Mouse (Mus musculus) forebrain, embryonic 16.5 days (tissue): ENCODE measurements around the gene Mgat4b. TPM values are rescaled to one million over a fixed set of nuclear protein-coding genes. Genes with fewer than 3 reads are reported as not detected.

Experiments
- ATAC-seq: fragments of 200-750 bp; cut with Nextera tagmentation; 2 replicates; pipeline ENCODE4 v1.8.0; 2017; ENCODE audit warnings: mild to moderate bottlenecking, moderate library complexity
- H3K27ac ChIP-seq: fragments of 300-500 bp; sonication (generic); 2 replicates; pipeline ENCODE4 v1.5.1; 2014; ENCODE audit warnings: low read length, control low read depth
- H3K27me3 ChIP-seq: fragments of 300-500 bp; sonication (generic); replicated peaks from 2 replicates; pipeline ENCODE4 v1.6.1; 2014; ENCODE audit warnings: low read length; ENCODE audit not compliant: control insufficient read depth, insufficient read depth
- H3K36me3 ChIP-seq: fragments of 300-500 bp; sonication (generic); 2 replicates; pipeline ENCODE4 v1.6.1; 2014; ENCODE audit not compliant: control insufficient read depth, insufficient read depth
- H3K4me1 ChIP-seq: fragments of 300-500 bp; sonication (generic); replicated peaks from 2 replicates; pipeline ENCODE4 v1.6.1; 2014; ENCODE audit warnings: low read length; ENCODE audit not compliant: control insufficient read depth, insufficient read depth
- H3K4me2 ChIP-seq: fragments of 300-500 bp; sonication (generic); 2 replicates; pipeline ENCODE4 v1.6.1; 2014; ENCODE audit warnings: mild to moderate bottlenecking, low read length, control low read depth
- H3K4me3 ChIP-seq: fragments of 300-500 bp; sonication (generic); replicated peaks from 2 replicates; pipeline ENCODE4 v1.5.1; 2014; ENCODE audit warnings: mild to moderate bottlenecking, low read length, control low read depth
- H3K9ac ChIP-seq: fragments of 300-500 bp; sonication (generic); replicated peaks from 2 replicates; pipeline ENCODE4 v1.6.1; 2014; ENCODE audit warnings: low read depth, low read length, control low read depth
- H3K9me3 ChIP-seq: fragments of 300-500 bp; sonication (generic); 2 replicates; pipeline ENCODE4 v1.6.1; 2016; ENCODE audit warnings: low read length; ENCODE audit not compliant: control insufficient read depth
- WGBS: fragments of 180-500 bp; shearing (Covaris S2); extraction: QIAGEN DNeasy Blood & Tissue Kit; methylation state at CpG from one replicate; pipeline ENCODE4 v1.1.7; 2014; 5-methylcytosine and 5-hydroxymethylcytosine counted together
- polyA plus RNA-seq: library from polyadenylated mRNA; unstranded; fragments of >200 nt; fragmentation: Nextera tagmentation; extraction: Ambion mirVana; gene quantifications from 2 replicates; pipeline ENCODE4 v1.2.1, GENCODE M21; 2015

The Mgat4b gene
- polyA plus RNA-seq, 1 experiment from 2014 or later: 30.6 TPM

- H3K4me3 ChIP-seq: no peak overlapping the region
Observed at GRCm38 (mm10) chr11:50178532-50179488, 31.9 kb upstream of the Mgat4b start.

GRCm38 (mm10) chr11:50180478-50181231, 30.0 kb upstream of the Mgat4b start:
- peaks cover 4% of the 10 kb centered on the region for H3K4me1 ChIP-seq
- H3K4me3 ChIP-seq: no peak overlapping the region
- no peak overlapping the region for H3K4me2 ChIP-seq
- peaks cover 3% of the 10 kb centered on the region; the same call in 1 of the 2 replicates for H3K36me3 ChIP-seq
- no peaks in the 10 kb centered on the region for H3K9me3 ChIP-seq
- no peak overlapping the region for H3K27ac ChIP-seq
- WGBS: 81% methylated on average over 6 of the region's 6 CpGs
- no peak overlapping the region for H3K9ac ChIP-seq
- ATAC-seq: no peak
- no peaks in the 10 kb centered on the region for H3K27me3 ChIP-seq

More at GRCm38 (mm10) chr11:50178532-50179488, 31.9 kb upstream of the Mgat4b start:
- Histone ChIP-seq H3K27ac (no peak overlapping the region), H3K27me3 (no peaks in the 10 kb centered on the region), H3K36me3 (peaks cover 3% of the 10 kb centered on the region; the same call in 1 of the 2 replicates), H3K9ac (no peak overlapping the region), H3K9me3 (no peaks in the 10 kb centered on the region), H3K4me2 (no peak overlapping the region), H3K4me1 (peaks cover 10% of the 10 kb centered on the region)
- no peak for ATAC-seq
- 95% methylated on average over 5 of the region's 5 CpGs for WGBS

- ATAC-seq: no peak
- no peak overlapping the region for H3K4me2 ChIP-seq
- H3K27me3 ChIP-seq: no peaks in the 10 kb centered on the region
- H3K27ac ChIP-seq: no peak overlapping the region
- WGBS: 88% methylated on average over 4 of the region's 4 CpGs
- H3K4me3 ChIP-seq: no peak overlapping the region
- H3K9ac ChIP-seq: no peak overlapping the region
- no peaks in the 10 kb centered on the region; the same call in 1 of the 2 replicates for H3K36me3 ChIP-seq
- H3K9me3 ChIP-seq: no peaks in the 10 kb centered on the region
- H3K4me1 ChIP-seq: no peaks in the 10 kb centered on the region
Observed at GRCm38 (mm10) chr11:50182702-50183101, 28.0 kb upstream of the Mgat4b start.

- Histone ChIP-seq H3K27ac (no peak overlapping the region), H3K4me3 (no peak overlapping the region), H3K36me3 (no peaks in the 10 kb centered on the region; the same call in 1 of the 2 replicates), H3K9me3 (no peaks in the 10 kb centered on the region), H3K4me2 (no peak overlapping the region), H3K27me3 (no peaks in the 10 kb centered on the region), H3K4me1 (no peaks in the 10 kb centered on the region), H3K9ac (no peak overlapping the region)
- WGBS: 89% methylated on average over 3 of the region's 3 CpGs
- no peak for ATAC-seq
Observed at GRCm38 (mm10) chr11:50184788-50185187, 25.9 kb upstream of the Mgat4b start.

- Histone ChIP-seq H3K4me2 (no peak overlapping the region), H3K4me1 (no peaks in the 10 kb centered on the region), H3K36me3 (no peaks in the 10 kb centered on the region), H3K9ac (no peak overlapping the region), H3K27ac (no peak overlapping the region), H3K27me3 (no peaks in the 10 kb centered on the region), H3K4me3 (no peak overlapping the region), H3K9me3 (no peaks in the 10 kb centered on the region)
- WGBS: 80% methylated on average over 7 of the region's 7 CpGs
- ATAC-seq: no peak
Observed at GRCm38 (mm10) chr11:50188682-50189081, 22.0 kb upstream of the Mgat4b start.

GRCm38 (mm10) chr11:50190362-50190761, 20.3 kb upstream of the Mgat4b start:
- H3K4me3 ChIP-seq: no peak overlapping the region
- H3K36me3 ChIP-seq: no peaks in the 10 kb centered on the region
- 91% methylated on average over 4 of the region's 4 CpGs for WGBS
- H3K9ac ChIP-seq: no peak overlapping the region
- no peak overlapping the region for H3K4me2 ChIP-seq
- no peaks in the 10 kb centered on the region for H3K4me1 ChIP-seq
- H3K9me3 ChIP-seq: no peaks in the 10 kb centered on the region
- H3K27me3 ChIP-seq: no peaks in the 10 kb centered on the region
- H3K27ac ChIP-seq: no peak overlapping the region
- ATAC-seq: no peak

GRCm38 (mm10) chr11:50192278-50192677, 18.4 kb upstream of the Mgat4b start:
- Histone ChIP-seq H3K4me1 (no peaks in the 10 kb centered on the region), H3K27ac (no peak overlapping the region), H3K9ac (no peak overlapping the region), H3K4me2 (no peak overlapping the region), H3K27me3 (no peaks in the 10 kb centered on the region), H3K36me3 (no peaks in the 10 kb centered on the region; the same call in 1 of the 2 replicates), H3K9me3 (no peaks in the 10 kb centered on the region), H3K4me3 (no peak overlapping the region)
- WGBS: 92% methylated on average over 3 of the region's 3 CpGs
- no peak for ATAC-seq

GRCm38 (mm10) chr11:50194070-50194469, 16.6 kb upstream of the Mgat4b start:
- H3K9ac ChIP-seq: no peak overlapping the region
- no peak overlapping the region for H3K4me3 ChIP-seq
- no peak for ATAC-seq
- no peak overlapping the region for H3K4me2 ChIP-seq
- WGBS: 86% methylated on average over 7 of the region's 7 CpGs
- no peaks in the 10 kb centered on the region for H3K27me3 ChIP-seq
- H3K9me3 ChIP-seq: no peaks in the 10 kb centered on the region
- peaks cover 3% of the 10 kb centered on the region; the same call in 1 of the 2 replicates for H3K36me3 ChIP-seq
- no peaks in the 10 kb centered on the region for H3K4me1 ChIP-seq
- no peak overlapping the region for H3K27ac ChIP-seq

- no peaks in the 10 kb centered on the region for H3K9me3 ChIP-seq
- no peak for ATAC-seq
- no peaks in the 10 kb centered on the region for H3K4me1 ChIP-seq
- H3K4me3 ChIP-seq: no peak overlapping the region
- peaks cover 6% of the 10 kb centered on the region; the same call in 1 of the 2 replicates for H3K36me3 ChIP-seq
- no peak overlapping the region for H3K9ac ChIP-seq
- no peak overlapping the region for H3K4me2 ChIP-seq
- WGBS: 89% methylated on average over 4 of the region's 4 CpGs
- no peaks in the 10 kb centered on the region for H3K27me3 ChIP-seq
- no peak overlapping the region for H3K27ac ChIP-seq
Observed at GRCm38 (mm10) chr11:50194793-50195192, 15.9 kb upstream of the Mgat4b start.
